ENCODE assay signal across 26 mouse cellular contexts in the genomic region with DNA sequence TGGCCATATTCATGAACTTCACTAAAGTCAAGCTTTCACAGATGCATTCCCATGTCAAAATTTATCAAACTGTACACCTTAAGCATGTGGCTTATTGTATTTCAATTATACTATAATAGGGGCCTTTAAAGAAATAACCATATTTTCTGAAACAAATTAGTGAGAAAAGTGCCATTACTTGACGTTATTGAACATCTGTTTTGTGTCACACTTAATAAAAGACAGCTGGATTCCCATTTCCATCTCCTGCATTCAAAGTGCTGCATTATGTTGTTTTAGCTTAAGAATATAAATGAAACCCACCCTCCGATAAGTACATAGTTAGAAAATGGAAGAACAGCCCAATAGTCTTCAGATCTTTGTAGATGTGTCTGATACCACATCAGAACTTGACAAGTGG.
"Had no signal": no experiment of that assay in that cellular context is flagged by ENCODE, and none has a peak within 500 bp of the region (broad histone marks: within the 10 kb centered on the region; RNA-seq: fewer than 3 reads in every experiment).

No protein-coding gene starts in this region.

- H3K27me3 ChIP-seq: heart, embryonic 13.5 days; heart, embryonic 15.5 days; hindbrain, embryonic 12.5 days; limb, embryonic 13.5 days; liver, embryonic 13.5 days; liver, embryonic 15.5 days had no signal

- H3K27ac ChIP-seq: gastrocnemius, adult 2 months; heart, embryonic 13.5 days; heart, embryonic 15.5 days; hindbrain, embryonic 10.5 days; hindbrain, embryonic 12.5 days; hindbrain, embryonic 14.5 days; layer of hippocampus, adult 2 months; left cerebral cortex, adult 2 months; limb, embryonic 13.5 days; liver, embryonic 13.5 days; liver, embryonic 15.5 days had no signal

- DNase-seq: gastrocnemius, adult 2 months; gastrocnemius, postnatal 10 days; gastrocnemius, postnatal 25 days; heart, adult 18-20 months; heart, postnatal 4 days; kidney, adult 11 months; kidney, adult 8-10 months; kidney, postnatal 10 days; kidney, postnatal 25 days; kidney, postnatal 4 days; liver; liver, embryonic 13.5 days; liver, postnatal 0 days had no signal

- H3K9ac ChIP-seq: heart, embryonic 13.5 days; heart, embryonic 15.5 days; hindbrain, embryonic 12.5 days; hindbrain, embryonic 14.5 days; limb, embryonic 13.5 days; liver, embryonic 13.5 days; liver, embryonic 15.5 days; liver, postnatal 0 days had no signal

- H3K4me3 ChIP-seq: gastrocnemius, adult 2 months; heart, embryonic 13.5 days; heart, embryonic 15.5 days; hindbrain, embryonic 10.5 days; hindbrain, embryonic 12.5 days; layer of hippocampus, adult 2 months; left cerebral cortex, adult 2 months; limb, embryonic 13.5 days; liver, embryonic 13.5 days; liver, embryonic 15.5 days had no signal

- H3K4me1 ChIP-seq: heart, embryonic 13.5 days; heart, embryonic 15.5 days; liver, embryonic 13.5 days; liver, embryonic 15.5 days had no signal

- H3K4me2 ChIP-seq: heart, embryonic 11.5 days; heart, embryonic 13.5 days; heart, embryonic 15.5 days; hindbrain, embryonic 12.5 days; hindbrain, embryonic 14.5 days; limb, embryonic 13.5 days; liver, embryonic 11.5 days; liver, embryonic 13.5 days; liver, embryonic 15.5 days had no signal

- ATAC-seq: hindbrain, embryonic 16.5 days; intestine, embryonic 16.5 days; liver, postnatal 0 days had no signal

- H3K9me3 ChIP-seq: heart, embryonic 13.5 days; heart, embryonic 15.5 days; hindbrain, embryonic 10.5 days; hindbrain, embryonic 12.5 days; limb, embryonic 13.5 days; liver, embryonic 13.5 days; liver, embryonic 15.5 days had no signal

- H3K36me3 ChIP-seq: heart, embryonic 13.5 days; heart, embryonic 15.5 days; hindbrain, embryonic 10.5 days; hindbrain, embryonic 12.5 days; limb, embryonic 13.5 days; liver, embryonic 13.5 days; liver, embryonic 15.5 days had no signal
